Comparison of ENCODE assay signal across 27 mouse cellular contexts in genomic region chr15:78045842-78046241, GRCm38 (mm10).
DNase-seq lines count a peak whose midpoint lies in the region; ATAC-seq lines count a peak whose summit lies in the region.
"Had no signal": no experiment of that assay in that cellular context is flagged by ENCODE, and none has a peak within 500 bp of the region (broad histone marks: within the 10 kb centered on the region; RNA-seq: fewer than 3 reads in every experiment).

No protein-coding gene starts in this region.

- H3K9me3 ChIP-seq in intestine, embryonic 16.5 days (ENCODE audit: control insufficient read depth, low read length), result no peaks in the 10 kb centered on the region
- H3K9me3 ChIP-seq: embryonic facial prominence, embryonic 15.5 days; forebrain, embryonic 15.5 days; G1E; heart, embryonic 10.5 days; kidney, embryonic 15.5 days; limb, embryonic 15.5 days; megakaryocyte, embryonic 14.5 days; midbrain, embryonic 15.5 days had no signal

- WGBS in intestine, embryonic 16.5 days, result 58% methylated on average over 7 of the region's 7 CpGs

- no peak overlapping the region for H3K4me2 ChIP-seq in intestine, embryonic 16.5 days (ENCODE audit: low read depth, low read length)
- H3K4me2 ChIP-seq: embryonic facial prominence, embryonic 15.5 days; forebrain, embryonic 15.5 days; kidney, embryonic 15.5 days; limb, embryonic 15.5 days; lung, embryonic 14.5 days had no signal

- no peaks in the 10 kb centered on the region for H3K4me1 ChIP-seq in intestine, embryonic 16.5 days (ENCODE audit: control insufficient read depth, insufficient read depth, low read length)
- H3K4me1 ChIP-seq: embryonic facial prominence, embryonic 15.5 days; forebrain, embryonic 15.5 days; heart, embryonic 10.5 days; kidney, embryonic 15.5 days; limb, embryonic 15.5 days; megakaryocyte, embryonic 14.5 days had no signal

- no peak overlapping the region for H3K9ac ChIP-seq in intestine, embryonic 16.5 days (ENCODE audit: low read depth, low read length)
- H3K9ac ChIP-seq: embryonic facial prominence, embryonic 15.5 days; forebrain, embryonic 15.5 days; kidney, embryonic 15.5 days; limb, embryonic 15.5 days; liver, embryonic 14.5 days; lung, embryonic 14.5 days; midbrain, embryonic 15.5 days had no signal

- intact Hi-C loops in left cerebral cortex, postnatal 14 days (cut with DNase I), result loop anchor here (5.0 kb wide), 1 partner anchor 71 kb away; no protein-coding TSS in a partner anchor
- intact Hi-C loops in left cerebral cortex, postnatal 4 days (cut with DNase I), result no loop called here

- ATAC-seq in intestine, embryonic 16.5 days, result no peak
- ATAC-seq: activated CD4-positive, CD25-positive, alpha-beta regulatory T cell, adult 4 months; forebrain, embryonic 15.5 days; hindbrain, postnatal 0 days; midbrain, embryonic 15.5 days had no signal

- no peaks in the 10 kb centered on the region for H3K27me3 ChIP-seq in intestine, embryonic 16.5 days (replicated peaks; ENCODE audit: control insufficient read depth, insufficient read depth, low read length)
- H3K27me3 ChIP-seq: embryonic facial prominence, embryonic 15.5 days; forebrain, embryonic 15.5 days; kidney, embryonic 15.5 days; limb, embryonic 15.5 days; midbrain, embryonic 15.5 days had no signal

- DNase-seq in frontal cortex, adult 2 months (ENCODE audit: extremely low spot score in 1 of 2, low spot score in 1 of 2), result peak; percentile 33 to 67
- no peak for DNase-seq in frontal cortex, postnatal 25 days (ENCODE audit: low spot score in 2 of 2)
- peak; percentile 35 to 49 for DNase-seq in left cerebral cortex, postnatal 14 days (ENCODE audit: low spot score in 2 of 2)
- DNase-seq in left cerebral cortex, postnatal 4 days, result no peak
- peak; percentile 39 for DNase-seq in 3134 (ENCODE audit: extremely low read depth, insufficient read length, low spot score)
- peak; percentile 86 for DNase-seq in brain, adult 2 months (ENCODE audit: low read depth, low spot score)
- no peak for DNase-seq in lung, postnatal 4 days
- DNase-seq: adrenal gland, postnatal 10 days; B cell, adult 2 months; gastrocnemius, postnatal 10 days; heart, postnatal 4 days; kidney, adult 11 months; kidney, postnatal 36 days; layer of hippocampus, adult 9-11 months; lung, embryonic 14.5 days had no signal

- H3K4me3 ChIP-seq in intestine, embryonic 16.5 days (ENCODE audit: low read length), result no peak overlapping the region
- H3K4me3 ChIP-seq: embryonic facial prominence, embryonic 15.5 days; forebrain, embryonic 15.5 days; heart, embryonic 10.5 days; kidney, embryonic 15.5 days; limb, embryonic 15.5 days; megakaryocyte, embryonic 14.5 days; midbrain, embryonic 15.5 days had no signal

- no peak overlapping the region for H3K27ac ChIP-seq in intestine, embryonic 16.5 days (ENCODE audit: low read length)
- H3K27ac ChIP-seq: embryonic facial prominence, embryonic 15.5 days; heart, embryonic 10.5 days; kidney, embryonic 15.5 days; limb, embryonic 15.5 days; liver, embryonic 14.5 days had no signal

- H3K36me3 ChIP-seq in intestine, embryonic 16.5 days (ENCODE audit: control insufficient read depth, insufficient read depth, low read length), result no peaks in the 10 kb centered on the region
- H3K36me3 ChIP-seq: embryonic facial prominence, embryonic 15.5 days; forebrain, embryonic 15.5 days; G1E; heart, embryonic 10.5 days; kidney, embryonic 15.5 days; limb, embryonic 15.5 days; midbrain, embryonic 15.5 days had no signal

Comparison
In these comparisons a context has a peak if more than half of its experiments do, and no peak if none do; other contexts are left out.
1. DNase-seq: peak in frontal cortex, adult 2 months (2 of 2), left cerebral cortex, postnatal 14 days (2 of 2), 3134 (single experiment) and brain, adult 2 months (single experiment); none in frontal cortex, postnatal 25 days (0 of 2), left cerebral cortex, postnatal 4 days (single experiment) and lung, postnatal 4 days (0 of 2).